Mouse (Mus musculus) olfactory bulb, adult 2 months (tissue): ENCODE data around the gene Olig1. TPM values are rescaled to one million over a fixed set of nuclear protein-coding genes. Genes with fewer than 3 reads are reported as not detected.

Source experiments
- H3K27ac ChIP-seq: fragments of 200-500 bp; 2 replicates; pipeline ENCODE4 v1.5.1; 2012; ENCODE audit warnings: low read depth, low read length; ENCODE audit not compliant: insufficient read depth
- H3K4me1 ChIP-seq: fragments of 200-500 bp; 2 replicates; pipeline ENCODE4 v1.6.1; 2012; ENCODE audit warnings: low read length; ENCODE audit not compliant: control insufficient read depth, insufficient read depth
- H3K4me3 ChIP-seq: fragments of 200-500 bp; 2 replicates; pipeline ENCODE4 v1.5.1; 2012; ENCODE audit warnings: mild to moderate bottlenecking, low read depth, low read length, moderate library complexity; ENCODE audit not compliant: insufficient read depth
- CTCF ChIP-seq: fragments of 200-500 bp; IDR thresholded peaks from 2 replicates; pipeline ENCODE4 v1.5.1; 2012; ENCODE audit warnings: low read depth, mild to moderate bottlenecking, low read length, moderate library complexity; ENCODE audit not compliant: insufficient read depth
- POLR2A ChIP-seq: fragments of 200-500 bp; IDR thresholded peaks from 2 replicates; pipeline ENCODE4 v1.6.1; 2012; ENCODE audit warnings: mild to moderate bottlenecking, low read depth, low read length, moderate library complexity; ENCODE audit not compliant: insufficient read depth
- WGBS: fragments of 180-500 bp; shearing (Covaris S2); methylation state at CpG from one replicate; pipeline ENCODE4 v1.1.7; 2018; 5-methylcytosine and 5-hydroxymethylcytosine counted together
- polyA plus RNA-seq: library from polyadenylated mRNA; stranded (reverse); fragments of >200 nt; gene quantifications from 2 replicates; pipeline ENCODE4 v1.2.4, GENCODE M21; 2012; ENCODE audit warnings: low replicate concordance; ENCODE audit not compliant: missing spikeins, insufficient read depth, insufficient read length

Olig1 gene
- polyA plus RNA-seq, 1 experiment: not detected

DNA sequence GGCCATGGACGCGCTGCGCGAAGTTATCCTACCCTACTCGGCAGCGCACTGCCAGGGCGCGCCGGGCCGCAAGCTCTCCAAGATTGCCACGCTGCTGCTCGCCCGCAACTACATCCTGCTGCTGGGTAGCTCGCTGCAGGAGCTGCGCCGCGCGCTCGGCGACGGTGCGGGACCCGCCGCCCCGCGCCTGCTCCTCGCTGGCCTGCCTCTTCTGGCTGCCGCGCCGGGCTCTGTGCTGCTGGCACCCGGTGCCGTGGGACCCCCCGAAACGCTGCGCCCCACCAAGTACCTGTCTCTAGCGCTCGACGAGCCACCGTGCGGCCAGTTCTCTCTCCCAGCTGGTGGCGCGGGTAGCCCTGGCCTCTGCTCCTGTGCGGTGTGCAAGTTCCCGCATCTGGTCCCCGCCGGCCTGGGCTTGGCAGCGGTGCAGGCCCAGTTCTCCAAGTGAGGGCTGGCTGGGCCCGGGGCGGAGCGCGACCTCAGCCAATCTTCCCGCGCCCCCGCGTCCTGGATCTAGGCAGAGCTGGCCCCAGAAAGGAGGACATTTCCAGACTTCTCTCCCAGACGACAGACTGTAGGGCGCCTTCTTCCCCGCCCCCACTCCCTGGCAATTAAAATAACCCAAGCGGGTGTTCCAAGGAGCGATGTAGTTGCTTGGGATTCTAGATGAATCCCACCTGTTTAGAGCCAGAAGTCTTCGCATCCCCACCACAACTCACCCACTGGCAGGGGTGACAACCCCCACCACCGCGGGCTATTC lies 820 bp downstream of the Olig1 start:
- TF ChIP-seq POLR2A (no peak), CTCF (no peak)
- under 1% methylated on average over 59 of the region's 63 CpGs for WGBS
- H3K27ac ChIP-seq: no peak overlapping the region
- peak overlapping the region; percentile 48 for H3K4me3 ChIP-seq
- H3K4me1 ChIP-seq: peaks cover 20% of the 10 kb centered on the region

DNA sequence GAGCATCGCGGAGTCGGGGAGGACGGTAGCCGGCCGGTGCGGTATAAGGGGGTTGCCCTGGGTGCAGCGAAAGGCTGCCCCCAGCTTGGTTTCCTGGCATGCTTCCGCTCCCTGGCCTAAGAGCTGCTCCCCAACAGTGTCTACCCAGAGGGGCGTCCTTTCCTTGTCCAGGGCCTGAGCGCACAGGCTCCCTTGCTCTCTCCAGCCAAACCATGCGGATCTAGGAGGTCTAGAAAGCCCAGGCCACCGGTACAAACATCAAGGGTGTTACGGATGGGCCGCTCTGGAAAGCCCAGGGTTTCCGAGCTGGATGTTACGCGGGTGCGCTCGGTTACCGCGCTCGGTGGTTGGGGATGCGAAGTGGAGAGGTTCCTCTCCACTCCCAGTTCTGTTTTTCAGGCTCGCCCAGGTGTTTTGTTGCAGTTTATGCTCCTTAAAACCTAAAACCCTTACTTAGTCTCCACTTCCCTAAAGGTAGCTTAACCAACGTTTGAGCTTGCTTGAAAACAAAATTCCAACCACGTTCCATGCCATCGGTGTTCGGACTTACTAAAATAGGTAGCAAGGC lies 1.5 kb downstream of the Olig1 start:
- WGBS: 3% methylated on average over 29 of the region's 29 CpGs
- TF ChIP-seq CTCF (no peak), POLR2A (no peak)
- peak overlapping the region; percentile 48 for H3K4me3 ChIP-seq
- H3K27ac ChIP-seq: no peak overlapping the region
- H3K4me1 ChIP-seq: peaks cover 20% of the 10 kb centered on the region

DNA sequence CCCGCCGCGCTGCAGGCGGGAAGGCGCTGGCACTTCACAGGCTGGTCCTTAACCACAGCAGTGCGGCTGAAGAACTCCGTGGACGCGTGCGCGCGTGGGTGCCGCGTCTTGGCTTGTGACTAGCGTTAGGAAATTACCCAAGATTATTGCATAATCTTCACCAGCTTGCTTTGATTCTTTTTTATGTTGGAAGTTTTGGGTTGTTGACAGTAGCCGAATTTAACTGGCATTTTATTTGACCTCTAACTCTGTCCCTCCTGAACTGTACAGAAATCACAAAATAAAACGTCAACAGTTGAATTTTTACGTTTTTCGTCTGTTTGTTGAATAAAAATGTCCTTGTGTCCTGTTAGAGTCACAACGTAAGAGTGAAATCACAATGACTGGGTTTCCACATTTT lies 2.1 kb downstream of the Olig1 start:
- 4% methylated on average over 20 of the region's 20 CpGs for WGBS
- Histone ChIP-seq H3K4me1 (peaks cover 20% of the 10 kb centered on the region), H3K27ac (no peak overlapping the region), H3K4me3 (peak overlapping the region; percentile 17; the same call in 1 of the 2 replicates)
- TF ChIP-seq POLR2A (no peak), CTCF (no peak)

DNA sequence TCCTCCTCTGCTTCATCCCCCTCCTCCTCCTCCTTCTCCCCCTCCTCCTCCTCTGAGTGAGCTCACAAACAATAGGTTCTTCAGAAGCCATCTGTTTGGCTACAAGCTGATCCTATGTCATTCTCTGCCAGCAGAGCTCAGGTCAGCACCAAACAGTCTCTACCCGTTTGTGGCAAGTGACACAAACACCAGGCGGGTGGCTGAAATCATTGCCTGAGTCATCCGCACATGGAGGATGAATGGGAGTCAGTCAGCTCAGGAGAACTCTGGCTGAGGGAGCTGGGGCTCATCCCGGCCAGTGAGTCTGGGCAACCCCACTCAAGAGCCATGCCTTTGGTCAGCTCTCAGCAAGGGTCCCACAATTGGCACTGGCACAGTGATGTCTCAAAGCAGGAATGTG lies 10.9 kb downstream of the Olig1 start:
- TF ChIP-seq CTCF (no peak), POLR2A (no peak)
- H3K27ac ChIP-seq: no peak overlapping the region
- no peak overlapping the region for H3K4me3 ChIP-seq
- H3K4me1 ChIP-seq: no peaks in the 10 kb centered on the region
- WGBS: 59% methylated on average over 4 of the region's 4 CpGs

DNA sequence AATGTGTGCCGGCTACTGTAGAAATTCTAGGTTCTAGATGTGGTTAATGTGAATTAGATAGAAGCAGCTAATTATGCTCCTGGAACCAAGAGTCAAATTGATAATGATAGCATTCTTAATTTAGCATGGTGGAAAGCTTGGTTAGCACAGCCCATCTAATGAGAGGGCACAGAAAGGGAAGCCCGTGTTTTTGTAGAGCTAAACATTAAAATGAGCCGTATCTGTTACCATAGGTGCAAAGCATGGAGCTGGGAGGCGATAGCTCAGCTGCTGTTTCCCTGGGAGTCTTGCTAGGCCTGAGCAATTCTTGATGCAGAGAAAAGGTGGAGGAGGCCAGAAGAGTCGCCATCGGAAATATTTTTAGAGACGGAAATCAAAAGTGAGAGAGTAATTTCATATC lies 22.5 kb downstream of the Olig1 start:
- no peaks in the 10 kb centered on the region for H3K4me1 ChIP-seq
- no peak for TF ChIP-seq POLR2A
- WGBS: 38% methylated on average over 7 of the region's 7 CpGs
- H3K27ac ChIP-seq: no peak overlapping the region
- H3K4me3 ChIP-seq: no peak overlapping the region

DNA sequence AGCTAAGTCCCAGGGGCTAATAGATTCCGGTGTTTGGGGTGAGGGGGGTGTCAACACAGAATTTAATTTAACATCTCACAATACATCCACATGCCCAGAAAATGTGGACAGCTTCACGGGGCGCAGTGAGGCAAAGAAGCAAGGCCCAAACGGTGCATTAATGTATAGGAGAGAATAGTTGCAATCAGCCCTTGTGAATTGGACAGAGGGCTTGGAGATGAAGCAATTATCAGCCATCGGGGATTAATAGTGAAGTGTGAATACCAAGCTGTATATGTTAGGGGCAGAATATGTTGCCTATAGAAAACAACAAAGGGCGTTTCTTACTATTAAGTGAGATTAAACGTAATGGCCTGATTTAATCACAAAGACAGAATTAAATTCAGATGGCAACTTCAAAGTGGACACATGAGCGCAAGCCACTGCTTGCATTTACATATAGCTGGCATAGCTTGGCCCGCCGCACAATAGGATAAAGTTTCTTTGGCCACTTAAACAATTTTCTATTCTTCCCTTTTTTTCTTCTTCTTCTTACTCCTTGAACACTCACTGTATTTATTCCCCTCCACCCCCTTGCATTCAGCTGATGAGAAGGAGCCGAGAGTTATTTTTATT lies 23.3 kb downstream of the Olig1 start:
- TF ChIP-seq CTCF (no peak), POLR2A (no peak)
- Histone ChIP-seq H3K27ac (no peak overlapping the region), H3K4me3 (no peak overlapping the region), H3K4me1 (no peaks in the 10 kb centered on the region)
- 57% methylated on average over 11 of the region's 11 CpGs for WGBS

DNA sequence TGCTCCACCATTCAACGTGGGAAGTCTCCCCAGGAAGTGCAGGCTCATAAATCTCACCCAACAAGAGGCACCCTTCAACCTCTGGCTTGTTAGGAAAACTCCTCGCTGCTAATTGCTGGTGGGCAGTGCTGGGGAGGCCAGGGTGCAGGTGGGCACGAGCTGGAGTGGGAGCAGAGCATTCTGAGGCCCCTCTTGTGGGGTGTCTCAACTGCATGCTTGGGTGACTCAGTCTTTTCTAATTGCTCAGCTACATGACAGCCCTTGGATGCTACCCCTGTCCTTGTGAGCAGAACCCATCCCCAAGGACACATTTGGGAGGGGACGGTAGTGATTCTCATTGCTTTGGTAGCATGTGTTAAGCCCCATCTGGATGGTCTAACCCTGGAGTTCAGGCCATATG lies 28.2 kb downstream of the Olig1 start:
- no peak overlapping the region for H3K27ac ChIP-seq
- 74% methylated on average over 4 of the region's 4 CpGs for WGBS
- TF ChIP-seq CTCF: no peak
- TF ChIP-seq POLR2A: no peak
- H3K4me1 ChIP-seq: 0 out of 2 replicates have a peak, but pooled peaks cover 5% of the 10 kb centered on the region
- H3K4me3 ChIP-seq: no peak overlapping the region

DNA sequence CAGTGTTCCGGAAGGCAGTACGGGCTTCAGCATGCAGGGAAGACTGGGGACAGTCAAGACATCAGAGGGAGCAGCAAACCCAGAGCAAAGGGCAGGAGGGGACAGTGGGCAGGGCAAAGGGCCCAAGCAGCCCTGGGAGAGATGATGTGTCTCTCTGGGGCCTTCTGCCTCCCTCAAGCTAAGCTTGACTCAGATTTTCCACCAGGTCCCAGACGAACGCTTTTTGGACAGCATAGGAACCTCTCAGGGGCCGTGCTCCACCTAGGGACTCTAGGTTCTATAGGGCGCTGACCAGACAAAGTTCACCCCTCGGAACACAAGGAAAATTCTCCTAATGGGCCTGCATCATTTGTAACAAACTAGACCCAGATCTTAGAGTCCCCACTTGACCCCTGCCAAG lies 29.8 kb downstream of the Olig1 start:
- no peak for TF ChIP-seq POLR2A
- TF ChIP-seq CTCF: no peak
- no peak overlapping the region for H3K27ac ChIP-seq

DNA sequence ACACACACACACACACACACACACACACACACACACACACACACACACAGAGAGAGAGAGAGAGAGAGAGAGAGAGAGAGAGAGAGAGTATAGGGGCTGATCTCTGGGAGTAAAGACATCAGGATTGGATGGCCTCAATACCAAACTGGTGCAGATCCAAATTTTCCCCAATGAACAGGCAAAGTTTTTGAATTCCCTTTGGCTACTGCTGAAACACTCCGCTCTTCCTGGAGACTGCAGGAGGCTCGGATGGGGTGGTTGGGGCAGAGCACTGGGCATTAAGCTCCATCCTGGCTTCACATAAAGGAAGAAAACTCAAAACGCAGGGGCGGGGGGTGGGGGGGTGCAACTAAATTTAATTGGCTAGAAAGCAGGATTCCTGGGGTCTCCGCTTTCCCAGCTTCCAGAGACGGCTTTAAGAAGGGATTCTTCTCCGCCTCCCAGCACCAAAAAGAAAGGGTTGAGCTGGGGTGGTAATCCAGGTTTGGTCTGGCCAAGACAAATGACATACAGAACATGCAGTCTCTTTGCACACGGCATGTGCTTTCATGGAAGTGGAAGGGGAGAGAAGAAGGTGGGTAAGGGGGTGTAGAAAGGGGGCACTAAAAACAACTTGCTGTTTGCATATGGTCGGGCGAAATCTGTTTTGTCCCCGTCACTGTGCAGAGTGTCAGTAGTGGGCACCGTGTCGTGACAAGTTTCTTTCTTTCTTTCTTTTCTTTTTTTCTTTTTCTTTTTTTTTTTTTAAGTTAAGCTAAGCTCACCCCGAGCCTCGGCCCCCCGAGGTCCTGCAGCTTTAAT lies 31.3 kb downstream of the Olig1 start:
- 17% methylated on average over 16 of the region's 16 CpGs for WGBS
- no peak overlapping the region for H3K27ac ChIP-seq

More for the DNA sequence above, 29.8 kb downstream of the Olig1 start:
- 94% methylated on average over 7 of the region's 7 CpGs for WGBS
- Histone ChIP-seq H3K4me1 (0 out of 2 replicates have a peak, but pooled peaks cover 5% of the 10 kb centered on the region), H3K4me3 (no peak overlapping the region)

More for the DNA sequence above, 31.3 kb downstream of the Olig1 start:
- no peak overlapping the region for H3K4me3 ChIP-seq
- TF ChIP-seq CTCF (no peak), POLR2A (no peak)
- H3K4me1 ChIP-seq: 0 out of 2 replicates have a peak, but pooled peaks cover 5% of the 10 kb centered on the region
